Mouse (Mus musculus): ENCODE measurements around the gene Syt1. TPM values are rescaled to one million over a fixed set of nuclear protein-coding genes. Genes with fewer than 3 reads are reported as not detected.

The Syt1 gene
- polyA plus RNA-seq, 1 experiment, result 0.58 TPM

- no peak for DNase-seq (ENCODE audit: low read depth)
These were observed 358.7 kb downstream of the Syt1 start for GRCm38 (mm10) chr10:108652066-108652465.

- no peak for DNase-seq (ENCODE audit: low read depth)
These were observed 361.6 kb downstream of the Syt1 start for GRCm38 (mm10) chr10:108649174-108649573.

- DNase-seq (ENCODE audit: low read depth), result no peak
These were observed 366.9 kb downstream of the Syt1 start for GRCm38 (mm10) chr10:108643915-108644314.

DNA sequence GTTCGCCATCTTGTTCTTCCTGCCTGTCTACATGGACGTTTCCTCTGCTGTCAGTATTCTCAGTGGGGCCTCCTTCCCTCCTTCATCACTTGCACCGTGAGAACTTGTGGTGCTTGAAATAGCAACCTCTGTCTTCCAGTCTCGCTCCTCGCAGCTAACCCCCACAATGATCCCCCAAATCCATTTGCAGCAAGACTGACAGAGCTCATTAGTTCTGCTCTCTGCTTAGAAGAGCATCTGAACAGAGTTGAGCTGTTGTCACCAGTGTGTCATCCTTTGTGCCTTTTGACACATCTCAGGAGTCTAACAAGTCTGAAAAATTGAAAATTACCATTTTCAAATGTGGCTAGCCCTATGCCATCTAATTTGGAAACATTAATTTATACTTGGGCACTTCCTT, 372.7 kb downstream of the Syt1 start:
- no peak for DNase-seq (ENCODE audit: low read depth)

GRCm38 (mm10) chr10:108636086-108636485, 374.7 kb downstream of the Syt1 start:
- no peak for DNase-seq (ENCODE audit: low read depth)

- DNase-seq (ENCODE audit: low read depth), result no peak
These were observed 375.2 kb downstream of the Syt1 start for GRCm38 (mm10) chr10:108635616-108636015.

GRCm38 (mm10) chr10:108630841-108631240, 379.9 kb downstream of the Syt1 start:
- no peak for DNase-seq (ENCODE audit: low read depth)

DNA sequence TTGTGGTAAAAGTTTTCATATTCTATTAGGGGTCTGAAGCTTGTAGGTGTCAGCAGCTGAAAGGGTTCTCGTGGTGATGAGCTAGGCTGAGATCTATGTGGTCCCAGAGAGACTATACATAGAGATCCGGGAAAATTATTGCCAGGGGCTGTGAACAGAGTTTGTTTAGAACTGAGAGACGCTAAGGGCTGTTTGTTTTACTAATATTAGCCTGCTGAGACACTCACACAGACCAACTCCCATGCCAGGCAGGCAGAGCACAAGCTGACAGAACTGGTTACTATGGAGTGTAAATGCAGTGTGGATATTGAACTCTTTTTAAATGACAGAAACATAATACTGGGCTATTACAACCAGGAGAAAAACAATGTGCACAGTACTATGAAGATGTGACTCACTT, 384.4 kb downstream of the Syt1 start:
- DNase-seq (ENCODE audit: low read depth), result no peak

GRCm38 (mm10) chr10:108623002-108623401, 387.8 kb downstream of the Syt1 start:
- DNase-seq (ENCODE audit: low read depth), result no peak

DNA sequence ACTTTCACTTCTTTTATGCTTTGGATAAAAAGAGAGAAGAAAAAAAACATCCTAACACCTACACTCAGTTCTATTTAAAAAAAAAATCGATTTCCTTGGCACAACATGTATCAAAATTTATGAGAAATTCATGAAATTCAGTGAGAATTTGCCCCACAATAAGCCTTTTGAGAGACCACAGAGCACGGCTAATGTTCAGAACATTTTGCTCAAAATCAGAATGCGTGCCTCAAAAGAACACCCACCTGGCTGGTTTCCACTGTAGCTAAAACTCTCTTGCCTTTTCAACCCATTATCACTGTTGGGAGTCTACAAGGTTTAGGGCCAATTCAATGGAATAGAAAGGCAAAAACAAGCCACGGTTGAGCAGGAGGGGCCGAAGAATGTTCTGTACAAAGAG, 390.9 kb downstream of the Syt1 start:
- no peak for DNase-seq (ENCODE audit: low read depth)

DNA sequence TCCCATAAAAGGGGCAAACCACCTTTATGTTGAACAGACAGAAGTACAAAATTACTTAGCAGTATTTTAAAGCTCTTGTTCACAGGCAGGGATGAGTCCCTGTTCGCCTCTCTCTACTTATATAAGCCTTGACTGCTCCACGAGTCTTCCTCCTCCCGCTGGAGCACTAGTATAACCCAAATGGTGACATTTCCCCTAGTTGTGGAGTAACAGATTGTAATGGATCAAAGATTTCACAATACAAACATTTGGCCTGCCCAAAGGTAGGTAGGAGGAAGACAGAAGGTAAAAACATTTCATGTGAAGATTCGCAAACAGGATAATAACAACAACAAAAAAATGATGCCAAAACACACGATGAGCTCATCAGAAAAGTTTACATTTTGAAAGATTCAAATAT, 391.6 kb downstream of the Syt1 start:
- peak; percentile 72 for DNase-seq (ENCODE audit: low read depth)

- no peak for DNase-seq (ENCODE audit: low read depth)
These were observed 400.6 kb downstream of the Syt1 start for GRCm38 (mm10) chr10:108610057-108610644.

GRCm38 (mm10) chr10:108601672-108602412, 408.9 kb downstream of the Syt1 start:
- no peak for DNase-seq (ENCODE audit: low read depth)

GRCm38 (mm10) chr10:108600693-108601092, 410.1 kb downstream of the Syt1 start:
- DNase-seq (ENCODE audit: low read depth), result no peak

GRCm38 (mm10) chr10:108597385-108597784, 413.4 kb downstream of the Syt1 start:
- DNase-seq (ENCODE audit: low read depth), result no peak

DNA sequence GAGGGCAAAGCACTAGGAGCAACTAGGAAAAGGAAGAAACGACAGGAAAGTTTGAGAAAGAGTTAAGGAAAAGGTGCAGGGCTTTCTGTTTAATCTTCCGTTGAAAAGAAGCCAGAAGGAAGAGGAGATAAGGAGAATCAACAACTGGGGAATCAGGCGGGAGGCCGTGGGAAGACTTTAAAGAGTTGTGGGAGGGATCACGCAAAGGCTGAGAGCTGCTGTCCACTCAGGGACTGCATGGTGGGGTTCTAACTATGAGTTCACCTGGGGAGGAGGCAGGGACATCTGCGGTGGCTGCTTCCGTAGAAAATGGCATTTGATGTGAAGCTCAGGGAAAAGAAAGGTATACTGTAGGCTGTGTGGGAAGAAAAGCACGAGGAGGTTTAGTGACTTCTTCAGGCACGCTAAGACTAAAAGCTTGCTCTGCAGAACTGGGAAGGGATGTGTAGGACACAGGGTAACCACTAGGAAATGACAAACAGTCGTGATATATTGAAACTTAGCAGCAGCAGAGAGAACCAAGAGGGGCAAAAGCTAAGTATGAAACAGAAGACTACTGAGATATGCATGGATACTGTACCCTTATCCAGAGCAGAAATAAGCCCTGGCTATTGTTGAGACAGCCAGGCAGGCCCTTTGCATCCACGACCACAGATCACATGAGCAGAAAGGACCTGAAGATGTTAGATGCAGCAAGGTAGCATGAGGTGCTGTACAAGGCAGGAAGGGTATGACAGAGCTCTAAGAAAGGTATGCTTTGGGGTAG, 414.4 kb downstream of the Syt1 start:
- no peak for DNase-seq (ENCODE audit: low read depth)

- no peak for DNase-seq (ENCODE audit: low read depth)
These were observed 421.4 kb downstream of the Syt1 start for GRCm38 (mm10) chr10:108589355-108589754.

- no peak for DNase-seq (ENCODE audit: low read depth)
These were observed 421.9 kb downstream of the Syt1 start for GRCm38 (mm10) chr10:108588924-108589323.

DNA sequence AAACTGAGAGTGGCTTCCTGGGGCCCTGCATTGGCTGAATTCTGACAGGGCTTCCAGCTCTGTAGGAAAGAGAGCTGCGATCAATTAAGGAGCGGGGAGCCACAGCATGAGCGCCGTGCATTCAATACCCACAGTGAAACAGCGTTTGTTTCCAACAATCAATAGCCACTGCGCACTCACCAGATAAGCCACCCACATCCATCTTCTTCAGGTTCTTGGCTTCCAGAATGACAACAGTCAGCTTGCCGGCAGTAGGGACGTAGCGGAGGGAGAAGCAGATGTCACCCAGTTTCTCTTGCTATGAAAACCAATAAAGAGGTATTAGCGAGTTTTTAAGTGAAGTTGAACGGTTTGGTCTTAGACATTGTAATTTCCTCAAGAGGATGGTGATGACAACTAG, 427.1 kb downstream of the Syt1 start:
- no peak for DNase-seq (ENCODE audit: low read depth)

GRCm38 (mm10) chr10:108582397-108582730, 428.4 kb downstream of the Syt1 start:
- no peak for DNase-seq (ENCODE audit: low read depth)

DNA sequence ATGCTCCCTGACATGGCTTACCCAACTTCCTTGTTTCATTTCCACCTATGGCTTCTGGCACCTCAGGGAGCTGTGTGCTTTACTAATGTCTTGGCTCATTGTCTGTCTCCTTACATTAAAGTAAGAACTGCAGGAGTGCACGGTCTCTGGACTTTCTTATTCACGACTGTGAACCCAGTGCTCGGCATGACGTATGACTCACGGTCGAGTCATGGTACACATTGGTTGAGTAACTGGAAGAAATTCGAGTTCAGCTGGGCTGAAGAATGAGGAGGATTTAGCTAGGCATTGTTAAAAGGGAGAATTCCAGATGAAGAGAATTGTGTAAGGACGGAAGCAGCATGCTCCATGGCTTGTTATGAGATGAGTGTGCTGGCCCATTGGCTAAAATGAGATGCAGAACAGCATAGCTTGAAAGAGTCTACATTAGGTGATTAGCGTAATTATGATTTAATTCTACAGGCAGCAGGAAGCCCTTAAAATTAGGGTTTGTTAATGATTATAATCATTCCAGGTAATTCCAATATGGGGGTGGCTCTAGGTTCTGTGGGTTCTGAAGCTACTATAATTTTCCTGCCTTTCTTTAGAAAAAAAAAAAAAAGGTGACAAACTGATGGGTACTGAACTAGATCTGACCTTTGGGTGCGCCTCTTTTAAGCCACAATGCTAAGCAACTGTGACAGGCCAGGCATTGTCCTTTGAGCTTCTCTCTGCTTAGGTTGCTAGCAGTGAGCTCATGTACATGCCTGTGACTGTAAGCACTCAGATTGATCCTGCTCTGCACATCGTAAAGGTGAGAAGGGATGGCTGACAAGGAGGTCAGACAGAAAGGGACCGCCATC, 429.0 kb downstream of the Syt1 start:
- peak; percentile 75 for DNase-seq (ENCODE audit: low read depth)

DNA sequence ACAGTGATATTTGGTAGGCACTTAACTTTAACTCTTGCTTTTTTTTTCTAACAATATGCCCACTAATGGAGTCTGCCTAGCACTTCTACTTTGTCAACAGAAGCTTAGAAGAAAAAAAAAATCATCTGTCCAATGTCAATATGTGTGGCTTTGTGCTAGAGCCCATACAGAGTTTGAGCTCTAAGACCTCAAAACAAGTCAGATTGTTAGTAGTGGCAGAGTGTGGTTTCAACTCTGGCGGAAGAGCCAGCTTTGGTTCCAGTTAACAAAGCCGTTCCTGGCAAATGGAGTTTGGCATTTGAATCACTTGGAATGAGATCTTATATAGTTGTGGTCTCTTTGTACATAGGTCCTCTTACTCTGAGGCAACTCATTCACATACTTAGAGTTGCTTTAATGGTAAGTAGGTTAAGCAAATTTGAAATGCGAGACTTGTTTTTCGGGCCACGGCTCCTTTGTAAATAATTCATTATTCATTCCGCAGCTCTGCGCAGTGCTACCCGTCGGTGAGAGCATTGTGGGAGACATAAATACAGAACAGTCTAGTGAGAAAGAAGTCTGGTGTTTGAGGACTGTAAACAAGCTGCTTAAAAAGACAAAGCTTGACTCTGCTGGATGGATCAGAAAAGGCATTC, 429.9 kb downstream of the Syt1 start:
- DNase-seq (ENCODE audit: low read depth), result peak; percentile 36
